Mouse (Mus musculus) embryonic fibroblast, embryonic 13.5 days (primary cell): ENCODE measurements around the gene Morn5.

Source experiments
- CTCF ChIP-seq: IDR thresholded peaks from 2 replicates; pipeline ENCODE4 v1.5.1; 2011; ENCODE audit warnings: mild to moderate bottlenecking, control low read depth, low read length, moderate library complexity, borderline replicate concordance; ENCODE audit not compliant: insufficient read depth
- POLR2A ChIP-seq: IDR thresholded peaks from 2 replicates; pipeline ENCODE4 v1.6.1; 2011; ENCODE audit warnings: low read depth, mild to moderate bottlenecking, control low read depth, low read length, moderate library complexity

DNA sequence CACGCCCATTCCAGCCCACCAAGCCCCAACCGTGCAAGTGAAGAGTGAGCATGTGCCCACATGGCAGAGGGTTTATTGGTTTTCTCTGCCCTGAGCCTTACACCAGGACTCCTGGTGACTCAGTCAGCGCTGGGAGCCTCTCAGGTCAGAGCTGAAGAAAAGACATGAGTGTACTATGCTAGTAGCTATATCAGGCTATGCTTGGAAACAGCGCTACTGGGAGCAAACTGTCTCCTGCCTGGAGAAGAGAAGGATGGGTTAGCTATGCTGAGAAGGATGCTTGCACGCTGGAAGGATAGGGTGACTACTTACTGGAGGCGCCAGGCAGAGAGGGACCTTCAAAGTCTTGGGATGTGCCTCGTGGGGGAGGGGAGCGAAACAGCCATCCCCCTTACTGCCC is 38.7 kb upstream of the Morn5 start:
- TF ChIP-seq POLR2A (no peak), CTCF (no peak)
